Mouse (Mus musculus) adrenal gland, adult 10 weeks (tissue): Measurements from ENCODE around the gene Smim10l1. TPM values are rescaled to one million over a fixed set of nuclear protein-coding genes. Genes with fewer than 3 reads are reported as not detected.

Experiments used
- polyA plus RNA-seq: library from polyadenylated mRNA; stranded (reverse); fragments of 350-450 nt; fragmentation: Illumina TruSeq; extraction: RNeasy Lipid Tissue Mini Kit (QIAGEN cat#74804); gene quantifications from one replicate; pipeline ENCODE4 v1.2.3, GENCODE M21; 2014; ENCODE audit warnings: low read depth, low replicate concordance

Smim10l1 gene
- polyA plus RNA-seq = 546 TPM

DNA sequence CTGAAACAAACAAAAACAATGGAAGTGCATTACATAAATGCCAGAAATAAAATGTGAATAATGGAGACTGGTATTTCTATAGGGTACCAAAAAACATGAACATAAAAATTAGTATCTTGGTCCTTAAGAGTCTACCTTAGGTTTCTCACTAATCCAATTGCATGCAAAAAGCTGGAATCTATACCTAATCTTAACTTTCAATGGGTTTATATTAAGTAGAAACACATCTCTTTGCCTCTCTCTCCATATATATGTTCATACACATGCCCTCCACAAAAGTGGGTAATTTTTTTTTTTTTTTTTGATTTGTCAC lies at the start of gene Smim10l1:
Gene Smim10l1, plus strand, starts transcription at position 301 of the 313 bp plus-strand sequence.

DNA sequence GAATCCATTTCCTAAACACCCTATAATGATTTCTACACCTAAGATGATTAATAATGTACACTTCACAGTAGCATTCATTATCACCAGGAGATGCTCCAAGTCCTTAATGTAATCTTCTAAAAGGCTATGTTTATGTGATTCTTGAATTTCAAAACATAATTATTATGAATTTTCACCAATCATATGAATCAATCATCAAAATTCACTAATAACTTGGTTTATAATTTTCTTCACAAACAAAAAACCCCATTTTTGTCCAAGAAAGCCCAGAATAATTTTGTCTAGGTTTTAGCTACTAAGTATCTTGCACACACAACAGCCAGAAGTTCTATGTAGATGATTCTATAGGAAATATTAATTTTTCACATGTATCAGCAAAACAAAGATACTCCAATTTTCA lies 49.0 kb upstream of the Smim10l1 start, which contains the start of gene Tas2r140:
Gene Tas2r140, minus strand, starts transcription at position 101 of the 400 bp plus-strand sequence.

Other genes with a start within 250 kb of the Smim10l1 start
- gene Tas2r116, start 249.5 kb upstream of the Smim10l1 start, polyA plus RNA-seq = not detected
- not detected for gene Tas2r110, start 236.9 kb upstream of the Smim10l1 start, polyA plus RNA-seq
- not detected for gene Tas2r113, start 211.9 kb upstream of the Smim10l1 start, polyA plus RNA-seq
- gene Tas2r125, start 195.3 kb upstream of the Smim10l1 start, polyA plus RNA-seq = not detected
- not detected for gene Tas2r129, start 153.8 kb upstream of the Smim10l1 start, polyA plus RNA-seq
- gene Tas2r131, start 147.0 kb upstream of the Smim10l1 start, polyA plus RNA-seq = not detected
- not detected for gene Tas2r109, start 123.9 kb upstream of the Smim10l1 start, polyA plus RNA-seq
- not detected for gene Tas2r103, start 67.8 kb upstream of the Smim10l1 start, polyA plus RNA-seq
- not detected for gene Tas2r140, start 49.1 kb upstream of the Smim10l1 start, polyA plus RNA-seq
- not detected for gene 5530400C23Rik, start 187.3 kb downstream of the Smim10l1 start, polyA plus RNA-seq